Mouse (Mus musculus): ENCODE results near the gene Ubac1.

Gene Ubac1

DNA sequence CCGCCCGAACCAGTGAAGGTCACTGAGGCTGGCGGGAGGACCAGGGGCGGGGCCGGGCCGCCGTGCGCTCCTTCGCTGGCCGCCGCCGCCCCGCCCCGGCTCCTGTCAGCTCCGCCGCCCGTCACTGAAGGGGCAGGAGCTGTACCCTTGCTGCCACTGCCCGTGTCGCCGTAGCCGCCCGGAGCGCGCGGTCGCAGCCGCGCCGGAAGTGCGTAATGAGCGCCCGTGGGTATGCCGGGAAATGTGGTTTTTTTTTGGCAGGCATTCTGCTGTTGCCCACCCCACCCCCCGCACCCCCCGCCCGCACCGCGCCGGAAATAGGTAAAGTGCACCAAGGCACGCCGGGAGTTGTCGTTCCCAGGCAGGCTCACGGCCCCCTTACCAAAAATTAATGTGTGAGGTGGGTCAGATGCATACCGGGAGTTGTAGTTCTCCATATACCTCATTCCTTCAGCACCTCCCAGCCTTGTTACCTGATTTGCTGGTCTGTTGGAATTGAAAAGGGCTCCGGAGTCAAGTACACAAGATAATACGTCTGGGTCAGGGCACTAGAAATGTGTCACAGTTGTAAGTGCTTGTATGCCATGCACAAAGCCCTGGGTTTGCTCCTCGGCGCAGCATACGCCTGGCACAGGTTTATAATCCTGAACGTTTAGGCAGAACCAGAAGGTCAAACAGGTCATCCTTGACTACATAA, at the start of gene Ubac1:
TSS of gene Ubac1 (minus strand) at position 187 of the 697 bp plus-strand sequence.
- no peak for TF ChIP-seq POU5F1 (IDR thresholded peaks at IDR 0.05; ENCODE audit: borderline replicate concordance, low read length)
- Histone ChIP-seq H3K27me3 (ENCODE audit: insufficient read depth, low read length) (no peaks in the 10 kb centered on the region), H3K4me3 (replicated peaks; ENCODE audit: low read length) (peak within 1 kb of the TSS; percentile 94), H3K4me1 (replicated peaks; ENCODE audit: low read depth, low read length) (peaks cover 46% of the 10 kb centered on the region), H3K36me3 (ENCODE audit: insufficient read depth, low read length) (peaks cover 31% of the 10 kb centered on the region), H3K9me3 (ENCODE audit: low read length) (no peaks in the 10 kb centered on the region)

DNA sequence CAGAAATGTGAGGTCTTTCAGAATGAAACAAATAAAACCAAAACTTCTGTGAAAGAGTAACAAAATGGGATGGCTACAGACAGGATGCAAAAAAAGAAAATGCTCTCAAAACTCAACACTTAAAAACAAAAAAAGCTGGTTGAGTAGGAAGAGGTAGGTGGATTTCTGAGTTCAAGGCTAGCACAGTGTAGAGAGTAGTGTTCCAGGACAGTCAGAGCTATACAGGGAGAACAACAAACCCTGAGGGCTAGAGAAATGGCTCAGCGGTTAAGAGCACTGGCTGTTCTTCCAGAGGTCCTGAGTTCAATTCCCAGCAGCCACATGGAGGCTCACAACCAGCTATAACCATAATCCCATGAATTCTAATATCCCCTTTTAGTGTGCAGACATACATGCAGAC, 47.0 kb upstream of the Ubac1 start:
- H3K27me3 ChIP-seq (ENCODE audit: insufficient read depth, low read length), result 0 out of 2 replicates have a peak, but pooled peaks cover 2% of the 10 kb centered on the region
- H3K4me1 ChIP-seq (replicated peaks; ENCODE audit: low read depth, low read length), result peaks cover 40% of the 10 kb centered on the region
- H3K9me3 ChIP-seq (ENCODE audit: low read length), result no peaks in the 10 kb centered on the region
- H3K4me3 ChIP-seq (replicated peaks; ENCODE audit: low read length), result no peak overlapping the region
- no peaks in the 10 kb centered on the region for H3K36me3 ChIP-seq (ENCODE audit: insufficient read depth, low read length)
- TF ChIP-seq POU5F1 (IDR thresholded peaks at IDR 0.05; ENCODE audit: borderline replicate concordance, low read length) (no peak), CTCF (conservative IDR thresholded peaks at IDR 0.05; ENCODE audit: low read length) (no peak), NANOG (IDR thresholded peaks at IDR 0.05; ENCODE audit: borderline replicate concordance, low read length) (no peak)

DNA sequence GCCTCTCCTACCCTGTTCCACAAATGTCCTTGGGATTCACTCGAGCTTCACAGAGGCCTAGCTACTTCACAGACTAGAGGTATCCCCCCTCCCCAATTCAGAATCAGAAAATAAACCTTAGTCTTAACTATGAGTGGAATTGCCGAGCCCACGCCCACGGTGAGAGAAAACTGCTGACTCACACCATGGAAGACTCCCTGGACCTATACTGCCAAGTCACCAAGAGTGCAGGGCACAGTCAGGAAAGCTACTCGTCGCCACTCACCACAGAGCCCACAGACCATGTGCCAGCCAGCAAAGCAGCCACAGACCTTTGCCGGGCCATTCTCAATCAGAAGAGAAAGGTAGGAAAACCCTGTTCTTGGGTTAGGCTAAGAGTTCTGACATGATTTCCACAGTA, 46.6 kb upstream of the Ubac1 start:
- Histone ChIP-seq H3K9me3 (ENCODE audit: low read length) (no peaks in the 10 kb centered on the region), H3K4me3 (replicated peaks; ENCODE audit: low read length) (no peak overlapping the region)

GRCm38 (mm10) chr2:26066527-26066926, 45.0 kb upstream of the Ubac1 start:
- Histone ChIP-seq H3K36me3 (ENCODE audit: insufficient read depth, low read length) (no peaks in the 10 kb centered on the region), H3K4me1 (replicated peaks; ENCODE audit: low read depth, low read length) (peaks cover 56% of the 10 kb centered on the region), H3K27me3 (ENCODE audit: insufficient read depth, low read length) (peaks cover 12% of the 10 kb centered on the region; the same call in 1 of the 2 replicates), H3K9me3 (ENCODE audit: low read length) (no peaks in the 10 kb centered on the region), H3K4me3 (replicated peaks; ENCODE audit: low read length) (0 out of 2 replicates have a peak overlapping the region, but pooled peaks have one; percentile 32)
- TF ChIP-seq POU5F1 (IDR thresholded peaks at IDR 0.05; ENCODE audit: borderline replicate concordance, low read length) (no peak), CTCF (conservative IDR thresholded peaks at IDR 0.05; ENCODE audit: low read length) (no peak), NANOG (IDR thresholded peaks at IDR 0.05; ENCODE audit: borderline replicate concordance, low read length) (no peak)

More for the DNA sequence above, 46.6 kb upstream of the Ubac1 start:
- Histone ChIP-seq H3K27me3 (ENCODE audit: insufficient read depth, low read length) (peaks cover 5% of the 10 kb centered on the region; the same call in 1 of the 2 replicates), H3K4me1 (replicated peaks; ENCODE audit: low read depth, low read length) (peaks cover 42% of the 10 kb centered on the region), H3K36me3 (ENCODE audit: insufficient read depth, low read length) (no peaks in the 10 kb centered on the region)
- TF ChIP-seq NANOG (IDR thresholded peaks at IDR 0.05; ENCODE audit: borderline replicate concordance, low read length) (no peak), CTCF (conservative IDR thresholded peaks at IDR 0.05; ENCODE audit: low read length) (no peak), POU5F1 (IDR thresholded peaks at IDR 0.05; ENCODE audit: borderline replicate concordance, low read length) (no peak)

DNA sequence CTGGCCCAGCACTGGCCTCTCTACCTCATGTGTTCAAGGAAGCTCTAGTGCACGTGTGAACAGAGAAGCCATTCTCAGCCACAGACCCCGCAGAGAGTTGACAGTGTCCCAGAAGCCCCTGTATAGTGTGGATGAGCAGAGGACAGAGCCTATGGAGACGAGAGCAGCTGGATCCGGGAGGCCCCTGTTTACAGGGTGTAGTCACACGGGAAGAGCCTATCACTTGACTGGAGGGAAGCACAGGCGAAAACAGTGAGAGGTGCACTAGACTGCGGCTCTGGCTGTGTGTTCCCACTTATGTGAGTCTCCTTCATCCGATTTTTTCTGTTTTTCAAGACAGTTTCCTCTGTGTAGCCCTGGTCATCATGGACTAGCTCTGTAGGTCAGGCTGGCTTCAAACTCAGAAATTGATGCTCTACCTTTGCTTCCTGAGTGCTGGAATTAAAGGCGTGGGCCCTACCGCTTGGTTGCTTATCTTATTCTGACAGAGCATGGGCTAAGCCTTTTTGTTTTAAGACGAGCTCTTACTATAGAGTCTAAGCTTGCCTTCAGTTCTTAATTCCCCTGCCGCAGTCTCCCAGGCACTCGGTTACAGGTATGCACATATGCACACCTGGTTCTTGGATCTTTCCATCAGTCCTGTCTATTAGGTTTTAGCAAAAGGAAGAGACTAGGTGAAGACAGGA, 41.3 kb upstream of the Ubac1 start:
- Histone ChIP-seq H3K36me3 (ENCODE audit: insufficient read depth, low read length) (no peaks in the 10 kb centered on the region), H3K4me3 (replicated peaks; ENCODE audit: low read length) (no peak overlapping the region)
- TF ChIP-seq CTCF (conservative IDR thresholded peaks at IDR 0.05; ENCODE audit: low read length), result no peak
- TF ChIP-seq POU5F1 (IDR thresholded peaks at IDR 0.05; ENCODE audit: borderline replicate concordance, low read length), result no peak
- TF ChIP-seq NANOG (IDR thresholded peaks at IDR 0.05; ENCODE audit: borderline replicate concordance, low read length), result no peak

DNA sequence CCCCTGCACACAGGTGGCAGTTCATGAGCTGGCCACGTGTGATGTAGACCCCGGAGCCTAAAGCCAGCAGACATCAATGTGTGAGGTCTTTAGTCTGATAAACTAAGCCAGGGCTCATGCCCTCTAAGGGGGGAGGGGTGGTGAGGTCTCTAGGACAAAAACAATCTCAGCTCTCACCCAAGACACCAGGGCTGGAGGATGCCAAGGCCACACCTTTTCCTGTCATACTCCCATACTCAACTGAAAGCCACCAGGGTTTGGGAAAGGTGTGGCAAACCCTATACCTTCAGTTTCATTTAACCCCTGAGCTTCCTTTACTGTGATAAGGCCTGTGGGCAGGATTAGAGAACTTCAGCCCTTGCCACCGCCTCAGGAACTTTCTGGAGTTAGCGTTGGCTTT, 40.7 kb upstream of the Ubac1 start:
- TF ChIP-seq POU5F1 (IDR thresholded peaks at IDR 0.05; ENCODE audit: borderline replicate concordance, low read length) (no peak), CTCF (conservative IDR thresholded peaks at IDR 0.05; ENCODE audit: low read length) (no peak), NANOG (IDR thresholded peaks at IDR 0.05; ENCODE audit: borderline replicate concordance, low read length) (no peak)
- H3K27me3 ChIP-seq (ENCODE audit: insufficient read depth, low read length), result peaks cover 29% of the 10 kb centered on the region
- H3K36me3 ChIP-seq (ENCODE audit: insufficient read depth, low read length), result no peaks in the 10 kb centered on the region
- no peaks in the 10 kb centered on the region for H3K9me3 ChIP-seq (ENCODE audit: low read length)
- no peak overlapping the region for H3K4me3 ChIP-seq (replicated peaks; ENCODE audit: low read length)
- peaks cover 69% of the 10 kb centered on the region for H3K4me1 ChIP-seq (replicated peaks; ENCODE audit: low read depth, low read length)

More for the DNA sequence above, 41.3 kb upstream of the Ubac1 start:
- Histone ChIP-seq H3K27me3 (ENCODE audit: insufficient read depth, low read length) (peaks cover 29% of the 10 kb centered on the region), H3K9me3 (ENCODE audit: low read length) (no peaks in the 10 kb centered on the region), H3K4me1 (replicated peaks; ENCODE audit: low read depth, low read length) (peaks cover 69% of the 10 kb centered on the region)

- H3K4me1 ChIP-seq (replicated peaks; ENCODE audit: low read depth, low read length), result peaks cover 69% of the 10 kb centered on the region
- no peaks in the 10 kb centered on the region for H3K36me3 ChIP-seq (ENCODE audit: insufficient read depth, low read length)
- peaks cover 29% of the 10 kb centered on the region for H3K27me3 ChIP-seq (ENCODE audit: insufficient read depth, low read length)
- no peaks in the 10 kb centered on the region for H3K9me3 ChIP-seq (ENCODE audit: low read length)
- no peak overlapping the region for H3K4me3 ChIP-seq (replicated peaks; ENCODE audit: low read length)
- TF ChIP-seq POU5F1 (IDR thresholded peaks at IDR 0.05; ENCODE audit: borderline replicate concordance, low read length), result no peak
- no peak for TF ChIP-seq CTCF (conservative IDR thresholded peaks at IDR 0.05; ENCODE audit: low read length)
- TF ChIP-seq NANOG (IDR thresholded peaks at IDR 0.05; ENCODE audit: borderline replicate concordance, low read length), result no peak
These were observed 39.6 kb upstream of the Ubac1 start for GRCm38 (mm10) chr2:26061018-26061666.

DNA sequence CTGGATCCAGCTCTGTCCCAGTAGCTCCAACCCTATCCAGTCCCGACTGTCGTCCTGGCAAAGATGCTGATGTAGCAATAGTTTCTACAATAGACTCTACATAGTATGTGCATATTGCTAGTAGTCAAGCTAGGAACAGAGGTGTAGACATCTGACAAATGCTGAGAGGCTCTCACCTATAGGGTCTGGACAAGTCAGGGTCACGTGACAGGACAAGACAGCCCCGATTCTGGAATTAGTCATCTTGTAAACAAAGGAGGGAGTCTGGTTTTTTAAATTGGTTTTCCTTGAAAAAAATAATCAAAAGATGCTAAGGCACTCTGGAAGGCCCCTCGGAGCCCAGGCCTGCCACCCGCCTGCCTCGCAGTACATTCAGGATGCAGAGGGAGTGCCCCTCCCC, 35.5 kb upstream of the Ubac1 start:
- H3K9me3 ChIP-seq (ENCODE audit: low read length), result no peaks in the 10 kb centered on the region
- TF ChIP-seq POU5F1 (IDR thresholded peaks at IDR 0.05; ENCODE audit: borderline replicate concordance, low read length), result no peak
- TF ChIP-seq CTCF (conservative IDR thresholded peaks at IDR 0.05; ENCODE audit: low read length), result no peak
- TF ChIP-seq NANOG (IDR thresholded peaks at IDR 0.05; ENCODE audit: borderline replicate concordance, low read length), result no peak
- H3K36me3 ChIP-seq (ENCODE audit: insufficient read depth, low read length), result no peaks in the 10 kb centered on the region
- peaks cover 19% of the 10 kb centered on the region for H3K27me3 ChIP-seq (ENCODE audit: insufficient read depth, low read length)
- no peak overlapping the region for H3K4me3 ChIP-seq (replicated peaks; ENCODE audit: low read length)
- H3K4me1 ChIP-seq (replicated peaks; ENCODE audit: low read depth, low read length), result peaks cover 87% of the 10 kb centered on the region
